Mouse (Mus musculus): ENCODE results near the gene Ripk4.

The Ripk4 gene

DNA sequence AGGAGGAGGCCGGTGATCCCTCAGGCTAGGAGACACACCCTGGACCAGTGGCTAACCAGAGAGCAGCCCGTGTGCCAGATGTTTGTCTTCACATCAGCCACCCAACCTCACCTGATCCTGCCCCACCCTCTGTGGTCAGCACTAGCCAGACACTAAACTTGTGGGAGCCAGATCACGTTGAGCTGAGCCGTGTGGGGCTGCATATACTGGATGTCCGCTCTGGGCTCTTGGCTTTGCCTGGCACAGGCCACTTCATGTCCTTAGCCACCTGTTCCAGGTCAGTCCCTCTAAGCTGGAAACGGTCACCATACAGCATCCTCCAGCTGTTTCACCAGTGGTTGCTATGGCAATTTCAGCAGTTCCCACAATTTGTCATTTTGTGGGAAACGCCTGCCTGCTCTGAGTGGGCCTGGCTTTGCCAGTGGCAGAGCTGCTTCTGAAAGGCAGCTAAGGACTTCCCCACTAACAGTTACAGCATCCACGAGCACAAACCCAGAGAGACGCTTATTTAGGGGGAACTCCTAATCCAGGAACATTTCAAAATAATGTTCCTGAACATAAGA lies 28.7 kb downstream of the Ripk4 start:
- DNase-seq (ENCODE audit: low spot score): no peak

DNA sequence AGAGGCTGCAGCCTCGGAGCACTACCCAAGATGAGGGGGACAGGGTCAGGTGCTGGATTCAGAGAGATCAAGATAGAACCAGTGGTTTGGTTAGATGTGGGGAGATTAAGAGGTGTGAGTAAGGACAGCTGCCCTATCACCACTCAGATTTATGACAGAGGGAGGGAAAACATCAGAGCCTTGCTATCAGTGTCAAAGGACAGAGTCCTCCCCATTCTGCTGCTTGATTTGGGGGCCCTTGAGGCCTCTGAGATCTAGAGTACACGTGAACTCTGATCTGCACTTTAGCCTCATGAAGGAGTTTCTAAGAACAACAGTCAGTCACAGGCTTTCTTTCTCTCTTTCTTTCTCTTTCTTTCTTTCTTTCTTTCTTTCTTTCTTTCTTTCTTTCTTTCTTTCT lies 30.0 kb downstream of the Ripk4 start:
- DNase-seq (ENCODE audit: low spot score): no peak

DNA sequence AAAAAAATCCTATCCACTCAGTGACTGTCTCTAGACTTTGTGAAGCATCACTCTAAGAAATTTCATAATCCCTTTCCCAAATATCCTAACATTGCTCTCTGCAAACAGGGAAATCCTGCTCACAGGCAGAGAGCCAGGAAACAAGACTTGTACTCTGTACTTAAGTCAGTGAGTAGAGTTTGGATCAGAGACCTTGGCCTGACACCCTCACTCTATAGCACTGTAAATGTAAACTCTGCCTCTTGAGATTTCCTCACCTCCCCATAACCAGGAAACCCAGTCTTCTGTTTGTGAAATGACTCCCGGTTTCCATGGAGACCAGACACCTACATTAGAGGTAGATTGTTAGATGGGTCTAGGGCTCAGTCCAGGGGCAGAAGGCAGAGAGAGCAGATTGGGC lies 33.3 kb downstream of the Ripk4 start:
- no peak for DNase-seq (ENCODE audit: low spot score)

DNA sequence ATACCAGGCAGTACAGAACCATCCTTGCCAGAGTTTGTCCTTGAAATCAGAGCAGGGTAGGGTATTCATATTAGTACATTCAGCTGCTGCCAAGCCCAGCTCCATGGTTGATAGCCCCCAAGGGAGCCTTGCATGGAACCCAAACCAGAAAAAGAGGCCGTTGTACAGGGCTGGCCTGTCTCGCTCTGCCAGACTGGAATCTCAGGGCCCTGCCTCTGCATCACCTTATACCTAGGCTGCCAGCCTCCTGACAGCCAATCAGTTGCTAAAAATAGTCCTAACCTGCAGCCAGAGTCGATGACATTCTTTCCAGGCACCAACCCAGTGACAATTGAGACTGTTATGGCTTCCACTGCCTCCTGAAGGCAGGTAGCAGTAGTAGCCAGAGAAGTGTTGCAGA lies 37.2 kb downstream of the Ripk4 start:
- no peak for DNase-seq (ENCODE audit: low spot score)

DNA sequence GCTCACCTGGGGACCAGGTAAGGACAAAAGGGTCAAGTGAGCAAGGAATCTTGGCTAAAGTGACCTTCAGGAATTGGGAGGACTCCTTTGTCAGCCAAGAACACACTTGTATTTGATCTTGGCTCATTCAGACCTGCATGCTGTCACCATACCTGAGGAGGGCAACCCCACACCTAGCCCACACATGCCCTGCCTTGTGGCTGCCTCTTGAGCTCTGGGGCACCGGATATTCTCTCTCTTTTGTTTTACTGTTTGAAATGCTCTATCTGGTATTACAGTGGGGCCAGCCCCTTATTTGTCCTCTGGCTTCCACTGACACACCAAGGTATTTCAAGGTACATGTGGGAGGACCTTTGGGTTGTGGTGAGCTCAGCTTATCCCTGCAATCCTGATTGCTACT lies 43.5 kb downstream of the Ripk4 start:
- DNase-seq (ENCODE audit: low spot score): no peak

DNA sequence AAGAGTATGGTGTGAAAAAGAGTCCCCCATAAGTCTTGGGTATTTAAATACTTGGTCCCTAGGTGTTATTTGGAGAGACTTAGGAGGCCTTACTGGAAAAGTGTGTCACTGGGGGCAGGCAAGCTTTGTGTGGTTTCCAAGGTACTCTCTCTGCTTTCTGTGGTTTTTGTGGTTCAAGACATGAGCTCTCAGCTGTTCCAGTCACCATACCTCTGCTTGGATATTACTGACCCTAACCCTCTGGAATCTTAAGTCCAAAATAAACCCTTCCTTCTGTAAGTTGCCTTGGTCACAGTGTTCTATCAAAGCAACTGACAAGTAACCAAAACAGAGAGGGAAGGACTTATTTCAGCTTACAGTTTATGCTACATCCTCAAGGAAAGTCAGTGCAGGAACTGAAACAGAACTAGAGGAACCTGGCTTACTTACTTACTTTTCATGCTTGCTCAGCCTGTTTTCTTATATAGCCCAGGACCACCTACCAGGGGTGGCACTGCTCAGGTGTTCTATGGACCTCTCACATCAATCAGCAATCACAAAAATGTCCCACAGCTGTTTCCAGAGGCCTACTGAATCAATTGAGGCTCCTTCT lies 44.1 kb downstream of the Ripk4 start:
- DNase-seq (ENCODE audit: low spot score): no peak

DNA sequence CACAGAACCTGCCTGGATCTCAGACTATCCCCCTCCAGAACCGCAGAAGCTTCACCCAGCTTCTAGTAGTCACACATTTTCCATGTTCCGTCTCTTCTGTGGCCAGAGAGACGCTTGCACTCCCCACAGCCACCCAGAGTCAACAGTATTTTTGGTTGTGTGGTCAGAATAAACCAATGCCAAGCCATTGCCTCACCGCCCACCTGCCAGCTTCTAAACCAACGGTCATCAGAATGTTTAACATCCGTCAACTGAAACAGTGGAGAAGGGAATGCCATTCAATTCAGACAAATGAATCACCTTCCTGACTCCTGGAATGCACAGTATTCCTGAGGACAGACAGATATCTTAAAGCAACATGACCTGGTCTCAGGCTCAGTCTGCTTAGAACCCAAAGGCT lies 47.0 kb downstream of the Ripk4 start:
- DNase-seq (ENCODE audit: low spot score): no peak

DNA sequence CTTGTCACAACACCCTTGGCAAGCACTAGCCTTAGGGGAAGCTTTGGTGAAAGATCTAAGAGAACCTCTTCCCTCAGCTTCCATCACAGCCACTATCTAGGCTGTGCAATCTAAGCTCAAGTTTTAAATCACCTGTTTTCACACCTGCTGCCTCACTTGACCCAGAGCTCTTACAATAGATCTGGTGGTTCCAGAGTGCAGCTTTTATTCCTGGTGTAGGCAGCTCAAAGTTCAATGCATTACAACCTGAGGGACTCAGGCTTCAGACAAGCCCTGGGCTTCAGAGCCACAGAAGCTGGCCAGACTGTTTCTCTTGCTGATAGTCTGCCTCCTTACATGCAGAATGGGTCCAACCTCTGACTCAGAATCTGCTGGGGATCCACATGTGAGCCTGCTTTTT lies 51.5 kb downstream of the Ripk4 start:
- no peak for DNase-seq (ENCODE audit: low spot score)

DNA sequence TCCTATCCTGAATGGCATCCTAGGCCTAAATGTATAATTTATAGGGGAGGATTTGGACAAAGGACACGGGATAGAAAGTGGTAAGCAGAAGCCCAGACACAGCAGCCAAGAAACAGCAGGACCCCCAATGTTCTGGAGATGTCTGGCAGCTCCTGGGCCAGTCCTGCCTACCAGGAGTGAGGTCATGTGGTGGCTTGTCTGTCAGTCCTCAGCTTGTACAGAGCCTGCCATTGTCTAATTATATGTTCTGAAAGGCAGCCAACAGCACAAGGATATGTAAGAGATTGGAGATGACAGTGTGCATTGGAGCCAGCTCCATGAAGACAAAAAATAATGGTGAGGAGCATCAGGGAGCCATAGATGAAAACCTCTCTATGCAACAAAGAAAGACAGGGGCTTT lies 61.7 kb downstream of the Ripk4 start:
- no peak for DNase-seq (ENCODE audit: low spot score)

DNA sequence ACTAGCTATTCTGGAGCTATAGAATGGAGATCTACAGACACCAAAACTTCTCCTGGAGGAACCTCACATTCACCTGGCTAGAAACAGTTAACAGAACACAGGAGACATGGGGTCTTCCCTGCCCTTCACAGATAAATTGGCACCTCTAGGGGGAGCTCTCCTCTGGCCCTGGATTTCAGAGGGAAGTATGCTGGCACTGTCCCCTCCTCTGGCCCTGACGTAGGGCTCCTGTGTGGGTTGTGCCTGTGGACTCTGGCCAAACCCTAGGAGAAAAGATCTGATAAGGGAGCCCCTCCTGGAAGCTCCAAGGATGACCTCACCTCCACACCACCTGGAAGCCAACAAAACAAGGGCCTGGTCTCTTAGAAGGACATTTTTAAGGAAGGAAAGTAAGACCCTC lies 65.8 kb downstream of the Ripk4 start:
- no peak for DNase-seq (ENCODE audit: low spot score)

DNA sequence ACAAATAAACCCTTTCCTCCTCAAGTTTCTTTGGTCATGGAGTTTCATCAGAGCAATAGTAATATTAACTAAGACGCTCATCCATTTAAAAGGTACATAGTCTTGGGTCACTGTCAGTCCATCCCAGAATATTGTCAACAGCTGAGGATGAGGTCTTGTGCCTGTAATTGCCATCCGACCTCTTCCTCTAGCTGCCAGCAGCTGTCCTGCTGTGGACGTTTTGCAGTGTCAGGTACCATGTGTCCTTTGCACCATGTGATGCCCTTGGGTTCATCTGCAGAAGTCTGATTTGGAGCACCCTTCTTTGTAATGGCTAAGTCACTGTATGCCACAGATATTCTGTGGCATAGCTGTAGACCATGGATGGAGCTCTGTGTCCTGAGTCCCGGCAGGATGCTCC lies 67.9 kb downstream of the Ripk4 start:
- DNase-seq (ENCODE audit: low spot score): no peak
